Mouse (Mus musculus) hindbrain, postnatal 0 days (tissue): ENCODE measurements around the gene Smyd3. TPM values are rescaled to one million over a fixed set of nuclear protein-coding genes. Genes with fewer than 3 reads are reported as not detected.
"Not testable (repeated sequence)": the region's sequence is repeated elsewhere in the genome, so short reads cannot be mapped to it uniquely, and the experiment has no call there.

Experiments
- ATAC-seq: fragments of 200-750 bp; cut with Nextera tagmentation; 2 replicates; pipeline ENCODE4 v1.8.0; 2017; ENCODE audit warnings: mild to moderate bottlenecking, moderate TSS enrichment, moderate library complexity
- DNase-seq: peaks from one replicate; pipeline ENCODE4 v3.0.0-alpha.2; 2015; ENCODE audit warnings: low spot score
- H3K27ac ChIP-seq: fragments of 300-500 bp; sonication (generic); 2 replicates; pipeline ENCODE4 v1.5.1; 2014; ENCODE audit warnings: mild to moderate bottlenecking
- H3K27me3 ChIP-seq: fragments of 300-500 bp; sonication (generic); 2 replicates; pipeline ENCODE4 v1.6.1; 2014; ENCODE audit warnings: low read length, mixed read lengths; ENCODE audit not compliant: insufficient read depth
- H3K36me3 ChIP-seq: fragments of 300-500 bp; sonication (generic); 2 replicates; pipeline ENCODE4 v1.6.1; 2014; ENCODE audit warnings: low read length, mixed read lengths; ENCODE audit not compliant: insufficient read depth
- H3K4me1 ChIP-seq: fragments of 300-500 bp; sonication (generic); 2 replicates; pipeline ENCODE4 v1.6.1; 2014; ENCODE audit warnings: antibody characterized with exemption, low read length, mixed read lengths; ENCODE audit not compliant: insufficient read depth
- H3K4me2 ChIP-seq: fragments of 300-500 bp; sonication (generic); 2 replicates; pipeline ENCODE4 v1.6.1; 2014; ENCODE audit warnings: low read depth, mild to moderate bottlenecking, low read length, moderate library complexity, mixed read lengths
- H3K4me3 ChIP-seq: fragments of 300-500 bp; sonication (generic); 2 replicates; pipeline ENCODE4 v1.5.1; 2014; ENCODE audit warnings: low read length
- H3K9ac ChIP-seq: fragments of 300-500 bp; sonication (generic); replicated peaks from 2 replicates; pipeline ENCODE4 v1.6.1; 2014; ENCODE audit warnings: mild to moderate bottlenecking, low read length, moderate library complexity, mixed read lengths
- H3K9me3 ChIP-seq: fragments of 300-500 bp; sonication (generic); 2 replicates; pipeline ENCODE4 v1.6.1; 2016; ENCODE audit warnings: low read length, mixed read lengths
- CTCF ChIP-seq: IDR thresholded peaks from 2 replicates; pipeline ENCODE4 v1.5.1; 2016; ENCODE audit warnings: antibody characterized with exemption, control low read depth, low read depth
- WGBS: fragments of 180-500 bp; shearing (Covaris S2); extraction: QIAGEN DNeasy Blood & Tissue Kit; methylation state at CpG from one replicate; pipeline ENCODE4 v1.1.7; 2014; 5-methylcytosine and 5-hydroxymethylcytosine counted together
- polyA plus RNA-seq: library from polyadenylated mRNA; unstranded; fragments of >200 nt; fragmentation: Nextera tagmentation; extraction: Ambion mirVana; gene quantifications from 2 replicates; pipeline ENCODE4 v1.2.1, GENCODE M21; 2015
- total RNA-seq: library from RNA; depleted of rRNA; stranded (reverse); fragments of >200 nt; gene quantifications from 2 replicates; pipeline ENCODE4 v1.2.3, GENCODE M21; 2014

Smyd3 gene
- total and polyA plus RNA-seq, 2 experiments from 2014 or later = 15.4 to 26.1 TPM

- H3K4me1 ChIP-seq = no peaks in the 10 kb centered on the region
- no peaks in the 10 kb centered on the region for H3K9me3 ChIP-seq
- no peak overlapping the region for H3K27ac ChIP-seq
- no peak overlapping the region for H3K4me3 ChIP-seq
- no peak for DNase-seq
- H3K27me3 ChIP-seq = no peaks in the 10 kb centered on the region
- no peak overlapping the region for H3K4me2 ChIP-seq
- H3K36me3 ChIP-seq = no peaks in the 10 kb centered on the region
- ATAC-seq = no peak
- no peak overlapping the region for H3K9ac ChIP-seq
- WGBS = 76% methylated on average over 6 of the region's 6 CpGs
- TF ChIP-seq CTCF = no peak
Measured at GRCm38 (mm10) chr1:179183499-179183898, 334.3 kb downstream of the Smyd3 start.

- Histone ChIP-seq H3K27me3 (no peaks in the 10 kb centered on the region), H3K4me1 (no peaks in the 10 kb centered on the region), H3K9ac (no peak overlapping the region), H3K4me2 (no peak overlapping the region), H3K36me3 (no peaks in the 10 kb centered on the region), H3K9me3 (no peaks in the 10 kb centered on the region), H3K4me3 (no peak overlapping the region), H3K27ac (no peak overlapping the region)
- no peak for DNase-seq
- no peak for ATAC-seq
- TF ChIP-seq CTCF = no peak
- 51% methylated on average over 3 of the region's 3 CpGs for WGBS
Measured at GRCm38 (mm10) chr1:179180546-179180945, 337.3 kb downstream of the Smyd3 start.

- H3K9me3 ChIP-seq = no peaks in the 10 kb centered on the region
- H3K4me1 ChIP-seq = no peaks in the 10 kb centered on the region
- H3K9ac ChIP-seq = no peak overlapping the region
- no peaks in the 10 kb centered on the region for H3K27me3 ChIP-seq
- no peak for DNase-seq
- H3K36me3 ChIP-seq = no peaks in the 10 kb centered on the region
- H3K4me3 ChIP-seq = no peak overlapping the region
- no peak overlapping the region for H3K4me2 ChIP-seq
- ATAC-seq = no peak
- 66% methylated on average over 14 of the region's 14 CpGs for WGBS
- no peak overlapping the region for H3K27ac ChIP-seq
- no peak for TF ChIP-seq CTCF
Measured at GRCm38 (mm10) chr1:179176861-179177658, 340.8 kb downstream of the Smyd3 start.

GRCm38 (mm10) chr1:179174241-179174640 is 343.6 kb downstream of the Smyd3 start:
- Histone ChIP-seq H3K27ac (no peak overlapping the region), H3K27me3 (no peaks in the 10 kb centered on the region), H3K9me3 (no peaks in the 10 kb centered on the region), H3K36me3 (no peaks in the 10 kb centered on the region), H3K4me2 (no peak overlapping the region), H3K9ac (no peak overlapping the region), H3K4me3 (no peak overlapping the region), H3K4me1 (no peaks in the 10 kb centered on the region)
- TF ChIP-seq CTCF = no peak
- no peak for DNase-seq
- ATAC-seq = no peak
- WGBS = 72% methylated on average over 4 of the region's 4 CpGs

- DNase-seq (no peak), ATAC-seq (no peak)
- Histone ChIP-seq H3K4me2 (no peak overlapping the region), H3K9ac (no peak overlapping the region), H3K4me1 (no peaks in the 10 kb centered on the region), H3K27ac (no peak overlapping the region), H3K27me3 (no peaks in the 10 kb centered on the region), H3K36me3 (no peaks in the 10 kb centered on the region), H3K9me3 (no peaks in the 10 kb centered on the region), H3K4me3 (no peak overlapping the region)
- 89% methylated on average over 8 of the region's 8 CpGs for WGBS
- TF ChIP-seq CTCF = no peak
Measured at GRCm38 (mm10) chr1:179170555-179170954, 347.3 kb downstream of the Smyd3 start.

- WGBS = 82% methylated on average over 3 of the region's 3 CpGs
- ATAC-seq (no peak), DNase-seq (no peak)
- no peaks in the 10 kb centered on the region for H3K9me3 ChIP-seq
- H3K9ac ChIP-seq = no peak overlapping the region
- H3K36me3 ChIP-seq = no peaks in the 10 kb centered on the region
- H3K27me3 ChIP-seq = no peaks in the 10 kb centered on the region
- no peak overlapping the region for H3K4me2 ChIP-seq
- no peaks in the 10 kb centered on the region for H3K4me1 ChIP-seq
- no peak for TF ChIP-seq CTCF
- no peak overlapping the region for H3K4me3 ChIP-seq
- no peak overlapping the region for H3K27ac ChIP-seq
Measured at GRCm38 (mm10) chr1:179169749-179170148, 348.1 kb downstream of the Smyd3 start.

GRCm38 (mm10) chr1:179169161-179169560 is 348.7 kb downstream of the Smyd3 start:
- H3K9ac ChIP-seq = no peak overlapping the region
- DNase-seq = no peak
- H3K9me3 ChIP-seq = no peaks in the 10 kb centered on the region
- 82% methylated on average over 10 of the region's 10 CpGs for WGBS
- H3K4me3 ChIP-seq = no peak overlapping the region
- TF ChIP-seq CTCF = no peak
- H3K27ac ChIP-seq = no peak overlapping the region
- no peaks in the 10 kb centered on the region for H3K4me1 ChIP-seq
- no peaks in the 10 kb centered on the region for H3K36me3 ChIP-seq
- ATAC-seq = no peak
- H3K4me2 ChIP-seq = no peak overlapping the region
- no peaks in the 10 kb centered on the region for H3K27me3 ChIP-seq

GRCm38 (mm10) chr1:179164219-179164618 is 353.6 kb downstream of the Smyd3 start:
- WGBS = 87% methylated on average over 5 of the region's 5 CpGs
- ATAC-seq, H3K9me3 ChIP-seq, H3K4me3 ChIP-seq, H3K4me2 ChIP-seq, DNase-seq, H3K36me3 ChIP-seq, H3K27me3 ChIP-seq, H3K4me1 ChIP-seq, H3K9ac ChIP-seq, H3K27ac ChIP-seq: not testable (repeated sequence)

GRCm38 (mm10) chr1:179162752-179163151 is 355.1 kb downstream of the Smyd3 start:
- not testable (repeated sequence) for H3K4me2 ChIP-seq, ATAC-seq, H3K4me1 ChIP-seq, H3K27me3 ChIP-seq, H3K9ac ChIP-seq, H3K36me3 ChIP-seq, DNase-seq, H3K4me3 ChIP-seq, H3K9me3 ChIP-seq, H3K27ac ChIP-seq
- WGBS = 82% methylated on average over 1 of the region's 1 CpGs
